Mouse (Mus musculus) kidney, postnatal 14 days (tissue): ENCODE measurements around the gene Misp.
A peak's percentile ranks its signal among the peaks of the same experiment; 100 is the strongest.

Experiments
- DNase-seq: peaks from one replicate; pipeline ENCODE4 v3.0.0; 2022; ENCODE audit warnings: mixed read lengths

The Misp gene

DNA sequence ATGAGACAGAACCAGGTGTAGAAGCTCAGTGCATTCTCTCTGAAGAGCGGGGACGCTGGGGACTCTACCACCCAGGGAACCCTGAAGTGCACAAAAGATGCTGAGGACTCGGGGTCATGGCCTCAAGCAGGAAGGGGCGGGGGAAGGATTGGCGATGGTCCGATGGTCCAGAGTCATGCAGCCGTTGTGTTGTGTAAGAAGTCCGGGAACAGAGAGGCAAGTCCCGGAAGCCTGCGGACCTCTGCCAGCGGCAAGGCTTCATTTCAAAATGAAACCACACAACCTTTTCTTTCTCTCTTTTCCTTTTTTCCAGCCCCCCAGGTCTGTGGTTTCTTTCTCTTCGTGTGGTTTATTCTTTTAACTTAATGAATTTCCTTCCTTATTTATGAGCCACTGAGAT lies 57.0 kb downstream of the Misp start:
- peak; percentile 72 for DNase-seq

DNA sequence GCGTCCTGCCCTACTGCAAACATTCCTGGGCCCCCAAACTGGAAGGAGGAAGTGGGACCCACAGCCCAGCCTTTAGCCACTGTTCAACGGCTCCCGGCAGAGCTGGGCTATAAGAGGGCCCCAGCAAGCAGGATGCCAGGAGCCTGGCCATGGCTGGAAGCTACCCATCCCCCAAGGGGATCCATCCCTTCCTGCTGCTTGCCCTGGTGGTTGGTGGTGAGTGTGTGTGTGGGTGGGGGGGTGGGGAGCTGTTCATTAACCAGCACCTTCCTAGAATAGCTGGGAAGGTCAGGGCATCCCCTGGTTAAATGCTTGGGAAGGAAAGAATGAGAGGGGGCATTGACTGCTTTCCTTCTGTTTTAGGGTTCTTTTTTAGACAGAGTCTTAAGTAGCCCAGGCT lies 58.7 kb downstream of the Misp start:
- DNase-seq, result peak; percentile 17
